Mouse (Mus musculus): Measurements from ENCODE around the gene Prdm2. TPM values are rescaled to one million over a fixed set of nuclear protein-coding genes. Genes with fewer than 3 reads are reported as not detected.

Prdm2 gene
- polyA plus RNA-seq, 1 experiment from 2014 or later, result 5.0 TPM

DNA sequence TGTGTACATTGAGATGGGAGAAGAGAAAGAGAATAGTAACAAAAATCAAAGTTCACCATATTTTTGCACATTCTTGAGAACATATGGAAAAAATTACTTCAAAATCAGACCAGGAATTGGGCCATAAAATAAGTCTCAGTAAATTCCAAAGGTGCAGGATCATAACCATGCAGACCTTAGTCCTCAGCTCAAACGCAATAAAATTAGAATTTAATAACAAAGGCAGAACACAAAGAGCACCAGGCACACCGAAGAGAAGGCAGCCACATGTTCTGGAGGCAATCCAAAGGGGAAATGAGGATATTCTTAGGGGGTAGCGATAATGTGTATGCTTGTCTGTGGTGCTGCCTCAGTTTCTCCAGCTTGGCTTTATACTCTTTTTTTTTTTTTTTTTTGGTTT is 18.3 kb upstream of the Prdm2 start:
- no peak for TF ChIP-seq EP300 (optimal IDR thresholded peaks at IDR 0.05)
- TF ChIP-seq CTCF (IDR thresholded peaks at IDR 0.05; ENCODE audit: low read depth), result no peak
- no peak for ATAC-seq (ENCODE audit: low FRiP score, low TSS enrichment)
- Histone ChIP-seq H3K9me3 (ENCODE audit: control insufficient read depth, low read length) (no peaks in the 10 kb centered on the region), H3K27me3 (ENCODE audit: control insufficient read depth, insufficient read depth, low read length) (no peaks in the 10 kb centered on the region), H3K4me1 (replicated peaks; ENCODE audit: control insufficient read depth, insufficient read depth) (no peaks in the 10 kb centered on the region), H3K36me3 (ENCODE audit: control insufficient read depth, insufficient read depth, low read length) (no peaks in the 10 kb centered on the region), H3K27ac (replicated peaks) (no peak overlapping the region), H3K4me2 (replicated peaks; ENCODE audit: low read depth) (no peak overlapping the region), H3K4me3 (ENCODE audit: low read depth, low read length) (no peak overlapping the region), H3K9ac (ENCODE audit: low read length) (no peak overlapping the region)
- DNase-seq (ENCODE audit: low spot score), result no peak
- WGBS, result 51% methylated on average over 3 of the region's 3 CpGs

DNA sequence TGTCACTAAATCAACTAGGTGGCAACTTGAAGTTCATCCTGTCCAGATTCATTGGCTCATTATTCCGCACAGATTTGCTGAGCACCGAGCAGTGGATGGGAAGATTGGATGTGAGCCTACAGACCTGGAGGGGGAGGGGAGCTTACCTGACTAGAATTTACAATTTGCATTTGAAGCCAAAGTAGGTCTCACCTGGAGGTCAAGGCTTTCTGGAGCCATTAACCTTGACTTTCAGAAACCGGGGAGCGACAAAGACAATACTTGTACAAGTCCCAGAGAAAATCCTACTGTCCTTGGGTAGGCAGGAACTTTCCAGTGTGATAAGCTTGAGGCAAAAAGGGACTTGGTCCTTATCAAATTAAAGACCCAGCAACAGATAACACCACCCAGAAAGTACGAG is 15.2 kb upstream of the Prdm2 start:
- no peak overlapping the region for H3K4me3 ChIP-seq (ENCODE audit: low read depth, low read length)
- no peak overlapping the region for H3K4me2 ChIP-seq (replicated peaks; ENCODE audit: low read depth)
- H3K4me1 ChIP-seq (replicated peaks; ENCODE audit: control insufficient read depth, insufficient read depth), result no peaks in the 10 kb centered on the region
- no peaks in the 10 kb centered on the region for H3K9me3 ChIP-seq (ENCODE audit: control insufficient read depth, low read length)
- 61% methylated on average over 5 of the region's 5 CpGs for WGBS
- H3K27me3 ChIP-seq (ENCODE audit: control insufficient read depth, insufficient read depth, low read length), result no peaks in the 10 kb centered on the region
- H3K9ac ChIP-seq (ENCODE audit: low read length), result no peak overlapping the region
- H3K36me3 ChIP-seq (ENCODE audit: control insufficient read depth, insufficient read depth, low read length), result no peaks in the 10 kb centered on the region
- DNase-seq (ENCODE audit: low spot score), result no peak
- no peak overlapping the region for H3K27ac ChIP-seq (replicated peaks)
- TF ChIP-seq CTCF (IDR thresholded peaks at IDR 0.05; ENCODE audit: low read depth) (no peak), EP300 (optimal IDR thresholded peaks at IDR 0.05) (no peak)
- ATAC-seq (ENCODE audit: low FRiP score, low TSS enrichment), result no peak

- TF ChIP-seq EP300 (optimal IDR thresholded peaks at IDR 0.05) (no peak), CTCF (IDR thresholded peaks at IDR 0.05; ENCODE audit: low read depth) (no peak)
Observed at GRCm38 (mm10) chr4:143225886-143226285, 13.1 kb upstream of the Prdm2 start.

GRCm38 (mm10) chr4:143219316-143219751 is 6.5 kb upstream of the Prdm2 start:
- Histone ChIP-seq H3K27ac (replicated peaks) (no peak overlapping the region), H3K4me1 (replicated peaks; ENCODE audit: control insufficient read depth, insufficient read depth) (no peaks in the 10 kb centered on the region), H3K4me3 (ENCODE audit: low read depth, low read length) (no peak overlapping the region), H3K9me3 (ENCODE audit: control insufficient read depth, low read length) (no peaks in the 10 kb centered on the region), H3K9ac (ENCODE audit: low read length) (no peak overlapping the region), H3K27me3 (ENCODE audit: control insufficient read depth, insufficient read depth, low read length) (no peaks in the 10 kb centered on the region), H3K36me3 (ENCODE audit: control insufficient read depth, insufficient read depth, low read length) (no peaks in the 10 kb centered on the region), H3K4me2 (replicated peaks; ENCODE audit: low read depth) (no peak overlapping the region)
- ATAC-seq (ENCODE audit: low FRiP score, low TSS enrichment) (no peak), DNase-seq (ENCODE audit: low spot score) (no peak)
- WGBS, result 46% methylated on average over 9 of the region's 9 CpGs
- TF ChIP-seq CTCF (IDR thresholded peaks at IDR 0.05; ENCODE audit: low read depth) (no peak), EP300 (optimal IDR thresholded peaks at IDR 0.05) (no peak)

More at GRCm38 (mm10) chr4:143225886-143226285, 13.1 kb upstream of the Prdm2 start:
- H3K4me2 ChIP-seq (replicated peaks; ENCODE audit: low read depth), result no peak overlapping the region
- WGBS, result 51% methylated on average over 9 of the region's 9 CpGs
- ATAC-seq (ENCODE audit: low FRiP score, low TSS enrichment) (no peak), DNase-seq (ENCODE audit: low spot score) (no peak)
- H3K27me3 ChIP-seq (ENCODE audit: control insufficient read depth, insufficient read depth, low read length), result no peaks in the 10 kb centered on the region
- no peaks in the 10 kb centered on the region for H3K36me3 ChIP-seq (ENCODE audit: control insufficient read depth, insufficient read depth, low read length)
- H3K27ac ChIP-seq (replicated peaks), result no peak overlapping the region
- no peak overlapping the region for H3K4me3 ChIP-seq (ENCODE audit: low read depth, low read length)
- no peak overlapping the region for H3K9ac ChIP-seq (ENCODE audit: low read length)
- no peaks in the 10 kb centered on the region for H3K4me1 ChIP-seq (replicated peaks; ENCODE audit: control insufficient read depth, insufficient read depth)
- no peaks in the 10 kb centered on the region for H3K9me3 ChIP-seq (ENCODE audit: control insufficient read depth, low read length)

- no peak overlapping the region for H3K4me2 ChIP-seq (replicated peaks; ENCODE audit: low read depth)
- no peak overlapping the region for H3K9ac ChIP-seq (ENCODE audit: low read length)
- no peak for ATAC-seq (ENCODE audit: low FRiP score, low TSS enrichment)
- no peak overlapping the region for H3K27ac ChIP-seq (replicated peaks)
- no peaks in the 10 kb centered on the region for H3K4me1 ChIP-seq (replicated peaks; ENCODE audit: control insufficient read depth, insufficient read depth)
- no peaks in the 10 kb centered on the region for H3K36me3 ChIP-seq (ENCODE audit: control insufficient read depth, insufficient read depth, low read length)
- WGBS, result 82% methylated on average over 2 of the region's 2 CpGs
- H3K9me3 ChIP-seq (ENCODE audit: control insufficient read depth, low read length), result no peaks in the 10 kb centered on the region
- no peak for DNase-seq (ENCODE audit: low spot score)
- no peak overlapping the region for H3K4me3 ChIP-seq (ENCODE audit: low read depth, low read length)
- no peak for TF ChIP-seq EP300 (optimal IDR thresholded peaks at IDR 0.05)
- TF ChIP-seq CTCF (IDR thresholded peaks at IDR 0.05; ENCODE audit: low read depth), result no peak
- H3K27me3 ChIP-seq (ENCODE audit: control insufficient read depth, insufficient read depth, low read length), result no peaks in the 10 kb centered on the region
Observed at GRCm38 (mm10) chr4:143218858-143219257, 6.1 kb upstream of the Prdm2 start.

- no peak for ATAC-seq (ENCODE audit: low FRiP score, low TSS enrichment)
Observed at GRCm38 (mm10) chr4:143217189-143217588, 4.4 kb upstream of the Prdm2 start.

More at GRCm38 (mm10) chr4:143217189-143217588, 4.4 kb upstream of the Prdm2 start:
- Histone ChIP-seq H3K9ac (ENCODE audit: low read length) (no peak overlapping the region), H3K36me3 (ENCODE audit: control insufficient read depth, insufficient read depth, low read length) (no peaks in the 10 kb centered on the region), H3K4me1 (replicated peaks; ENCODE audit: control insufficient read depth, insufficient read depth) (no peaks in the 10 kb centered on the region), H3K9me3 (ENCODE audit: control insufficient read depth, low read length) (no peaks in the 10 kb centered on the region), H3K27me3 (ENCODE audit: control insufficient read depth, insufficient read depth, low read length) (no peaks in the 10 kb centered on the region), H3K4me3 (ENCODE audit: low read depth, low read length) (no peak overlapping the region), H3K4me2 (replicated peaks; ENCODE audit: low read depth) (no peak overlapping the region), H3K27ac (replicated peaks) (no peak overlapping the region)
- DNase-seq (ENCODE audit: low spot score), result no peak
- WGBS, result 71% methylated on average over 7 of the region's 7 CpGs
- TF ChIP-seq CTCF (IDR thresholded peaks at IDR 0.05; ENCODE audit: low read depth), result no peak
- TF ChIP-seq EP300 (optimal IDR thresholded peaks at IDR 0.05), result no peak

Measured in stomach, postnatal 0 days (tissue).